Mouse (Mus musculus) left cerebral cortex, adult 18-20 months (tissue): Measurements from ENCODE around the gene Gpr37l1. TPM values are rescaled to one million over a fixed set of nuclear protein-coding genes. Genes with fewer than 3 reads are reported as not detected.
A peak's percentile ranks its signal among the peaks of the same experiment; 100 is the strongest.

Experiments used
- DNase-seq, 2 experiments: peaks; one replicate each; pipeline ENCODE4 v3.0.0; 2021 to 2022; ENCODE audit warnings: low spot score in 2 of 2, mixed read lengths in 1 of 2
- total RNA-seq, 2 experiments: library from RNA; stranded (reverse); gene quantifications; 2 replicates each; pipeline ENCODE4 v1.2.3; 2021

The Gpr37l1 gene
- total RNA-seq, 2 experiments from 2014 or later, result 160 to 178 TPM

- no peak for DNase-seq
Observed at GRCm38 (mm10) chr1:135182975-135183374, 15.5 kb upstream of the Gpr37l1 start.

DNA sequence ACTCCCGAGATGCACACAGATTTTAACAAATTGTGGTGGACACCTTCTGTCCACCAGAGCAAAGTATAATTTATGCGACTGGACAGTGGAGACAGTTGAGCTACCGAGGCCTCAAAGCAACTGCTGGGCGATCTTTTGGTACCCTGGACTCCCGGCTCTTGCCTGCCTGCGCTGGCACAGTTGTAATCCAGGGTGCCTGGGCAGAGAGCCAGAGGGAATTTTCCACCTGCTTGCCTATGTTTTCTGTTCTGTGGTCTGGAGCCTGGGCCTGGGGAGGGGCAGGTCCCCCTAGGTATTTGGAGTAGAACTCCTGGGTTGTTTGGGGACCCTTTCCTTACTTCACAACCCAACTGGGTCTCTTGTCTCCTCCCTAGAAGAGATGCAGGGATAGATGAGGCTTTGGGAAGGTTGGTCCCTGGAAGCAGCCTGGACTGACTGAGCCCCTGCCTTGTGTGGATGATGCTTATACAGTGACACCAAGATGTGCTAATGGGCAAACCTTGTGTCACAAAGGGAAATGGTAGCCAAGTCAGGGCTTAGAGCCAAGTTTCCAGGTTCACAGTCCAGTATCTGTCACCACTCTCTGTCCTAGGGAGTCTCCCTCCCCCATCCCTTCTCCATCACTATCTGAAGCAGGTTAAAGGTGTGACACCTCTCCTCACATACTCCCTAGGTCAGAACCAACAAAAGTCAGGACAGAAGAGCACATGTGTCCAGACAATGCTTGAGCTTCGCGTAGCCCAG, 14.6 kb upstream of the Gpr37l1 start:
- no peak for DNase-seq

DNA sequence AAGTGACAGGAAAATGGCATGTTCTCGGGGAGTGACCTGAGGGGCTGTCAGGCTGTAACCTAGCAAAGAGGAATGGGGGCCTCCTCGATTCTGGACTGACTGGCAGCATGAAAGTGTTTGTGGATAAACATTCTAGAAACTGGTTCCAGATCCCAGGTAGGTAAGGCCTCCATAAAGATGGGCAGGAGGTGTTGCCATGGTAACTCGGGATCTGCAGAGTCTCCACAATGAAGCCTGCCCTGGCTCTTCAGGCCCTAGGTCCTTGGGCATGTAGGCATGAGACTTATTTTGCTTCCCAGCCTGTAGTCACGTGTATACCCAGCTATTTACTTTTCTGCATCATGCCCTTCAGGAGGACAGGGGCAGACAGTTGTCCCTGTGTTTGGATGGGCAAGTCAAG, 13.8 kb upstream of the Gpr37l1 start:
- no peak for DNase-seq

GRCm38 (mm10) chr1:135180830-135181229, 13.3 kb upstream of the Gpr37l1 start:
- no peak for DNase-seq

DNA sequence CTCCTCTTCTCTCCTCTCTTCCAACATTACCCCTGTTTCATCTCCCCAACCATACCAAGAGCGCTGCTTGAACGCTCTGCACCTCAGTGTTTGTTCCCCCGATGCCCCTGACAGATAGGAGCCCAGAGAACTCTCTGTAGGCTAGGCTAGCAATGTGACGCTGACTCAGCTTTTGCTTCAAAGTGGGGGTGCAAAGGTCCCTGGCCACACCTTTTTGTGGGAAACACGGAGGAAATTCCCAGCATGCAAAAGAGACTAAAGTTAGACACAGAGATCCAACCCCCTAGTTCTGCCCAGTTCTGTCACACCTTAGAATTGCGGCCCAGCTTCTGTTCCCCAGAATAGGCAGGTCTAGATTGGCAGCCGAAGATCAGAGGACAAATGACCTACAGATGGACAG, 11.4 kb upstream of the Gpr37l1 start:
- no peak for DNase-seq

GRCm38 (mm10) chr1:135177724-135178123, 10.2 kb upstream of the Gpr37l1 start:
- no peak for DNase-seq

DNA sequence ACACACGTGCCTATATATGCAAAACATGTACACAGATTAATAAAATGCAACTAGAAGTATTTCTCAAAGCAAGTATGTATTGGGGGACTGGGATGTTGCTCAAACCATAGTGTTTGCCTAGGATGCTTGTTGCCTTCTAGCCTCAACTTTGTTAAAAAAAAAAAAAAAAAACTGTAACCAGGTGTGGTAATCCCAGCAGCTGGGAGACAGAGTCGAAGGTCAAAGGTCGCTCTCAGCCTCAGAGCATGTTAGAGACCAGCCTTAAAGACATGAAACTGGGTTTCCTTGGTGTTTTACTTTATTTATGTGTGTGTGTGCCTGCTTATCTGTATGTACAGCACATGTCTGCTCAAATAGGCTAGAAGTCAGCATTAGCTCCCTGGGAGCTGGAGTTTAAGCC, 7.7 kb upstream of the Gpr37l1 start:
- no peak for DNase-seq

- DNase-seq, result no peak
Observed at GRCm38 (mm10) chr1:135173311-135173710, 5.8 kb upstream of the Gpr37l1 start.

DNA sequence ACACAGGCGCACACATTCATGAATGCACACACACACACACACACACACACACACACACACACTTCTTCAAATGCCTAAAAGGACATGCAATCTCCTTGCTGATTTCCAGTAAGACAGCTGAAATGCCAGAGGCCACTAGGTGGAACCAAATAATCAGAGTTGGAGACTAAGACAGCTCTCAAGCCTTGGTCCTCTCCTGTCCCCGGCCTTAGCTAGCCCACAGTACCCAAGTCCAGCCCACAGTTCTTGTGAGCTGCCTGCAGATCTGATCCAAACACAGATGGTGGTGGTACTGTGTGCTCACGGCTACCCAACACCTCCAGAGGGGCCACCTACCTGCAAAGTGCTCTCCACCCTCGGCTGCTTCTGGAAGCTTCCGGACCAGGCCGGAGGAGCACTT, 4.5 kb upstream of the Gpr37l1 start:
- peak; percentile 73 to 74 for DNase-seq

DNA sequence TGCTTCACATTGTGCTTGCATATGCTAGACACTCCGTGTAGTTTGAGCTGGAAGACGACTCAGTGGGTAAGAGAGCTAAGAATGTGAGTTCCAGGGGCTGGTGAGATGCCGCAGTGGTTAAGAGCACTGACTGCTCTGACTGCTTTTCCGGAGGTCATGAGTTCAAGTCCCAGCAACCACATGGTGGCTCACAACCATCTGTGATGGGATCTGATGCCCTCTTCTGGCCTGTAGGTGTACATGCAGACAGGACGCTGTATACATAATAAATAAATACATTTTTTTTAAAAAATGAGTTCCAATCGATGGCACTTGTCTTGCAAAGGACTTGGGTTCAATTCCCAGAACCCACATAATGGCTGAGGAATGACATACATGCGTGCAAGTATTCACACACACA, 3.7 kb upstream of the Gpr37l1 start:
- DNase-seq, result no peak

GRCm38 (mm10) chr1:135170299-135170698, 2.8 kb upstream of the Gpr37l1 start:
- no peak for DNase-seq

- DNase-seq, result no peak
Observed at GRCm38 (mm10) chr1:135169556-135170224, 2.2 kb upstream of the Gpr37l1 start.

GRCm38 (mm10) chr1:135168453-135169200, 1.1 kb upstream of the Gpr37l1 start:
- DNase-seq, result no peak

- no peak for DNase-seq
Observed at GRCm38 (mm10) chr1:135162720-135163119, 4.8 kb downstream of the Gpr37l1 start.

DNA sequence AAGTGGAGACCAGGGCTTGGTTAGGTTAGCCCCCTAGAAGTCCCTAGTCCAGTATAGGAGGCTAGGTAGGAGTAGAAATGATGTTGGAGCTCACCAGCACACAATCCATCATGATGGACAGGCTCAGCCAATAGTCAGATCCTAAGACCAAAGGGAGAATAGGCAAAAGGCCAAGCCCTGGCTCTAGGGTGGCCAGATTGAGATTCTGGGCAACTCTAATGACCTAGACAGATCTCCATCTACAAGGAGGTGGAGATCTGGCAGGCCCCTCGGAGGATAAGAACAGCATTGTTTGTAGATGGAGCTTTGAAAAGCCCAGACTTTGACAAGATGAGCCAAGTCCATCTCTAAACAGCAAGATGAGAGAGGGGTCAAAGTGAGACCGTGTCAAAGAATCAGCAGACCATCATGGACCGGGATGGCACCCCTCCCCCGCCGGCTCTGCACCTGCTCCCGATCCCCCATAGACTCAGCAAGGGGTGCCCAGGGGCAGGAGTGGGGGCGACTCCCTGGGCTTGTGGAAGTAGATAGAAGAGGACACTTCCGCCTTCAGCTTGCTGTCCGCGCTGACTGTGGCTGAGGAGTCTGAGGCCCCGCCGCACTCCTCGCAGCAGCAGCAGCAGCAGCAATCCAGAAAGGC, 7.0 kb downstream of the Gpr37l1 start:
- DNase-seq, result no peak

GRCm38 (mm10) chr1:135159556-135160123, 7.8 kb downstream of the Gpr37l1 start:
- no peak for DNase-seq

DNA sequence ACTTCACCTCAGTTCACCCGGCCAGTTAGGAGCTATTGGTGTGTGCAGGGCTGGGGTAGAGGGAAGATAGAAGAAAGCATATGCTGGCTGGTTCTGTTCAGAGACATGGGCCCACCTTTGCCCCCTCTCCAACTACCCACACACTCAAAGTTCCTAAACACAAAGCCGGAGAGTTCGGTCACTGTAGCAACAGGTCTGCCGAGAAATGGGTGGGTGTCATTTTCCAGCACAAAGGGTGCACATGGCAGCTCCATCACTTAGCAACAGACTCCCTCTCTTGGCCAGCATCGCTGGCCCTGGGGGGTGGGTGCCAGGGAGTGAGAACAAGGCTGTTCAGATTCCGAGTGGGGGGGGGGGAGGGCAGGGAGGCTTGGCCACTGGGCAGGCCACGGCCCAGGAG, 8.4 kb downstream of the Gpr37l1 start:
- DNase-seq, result peak in 1 of 2 experiments; percentile 47

DNA sequence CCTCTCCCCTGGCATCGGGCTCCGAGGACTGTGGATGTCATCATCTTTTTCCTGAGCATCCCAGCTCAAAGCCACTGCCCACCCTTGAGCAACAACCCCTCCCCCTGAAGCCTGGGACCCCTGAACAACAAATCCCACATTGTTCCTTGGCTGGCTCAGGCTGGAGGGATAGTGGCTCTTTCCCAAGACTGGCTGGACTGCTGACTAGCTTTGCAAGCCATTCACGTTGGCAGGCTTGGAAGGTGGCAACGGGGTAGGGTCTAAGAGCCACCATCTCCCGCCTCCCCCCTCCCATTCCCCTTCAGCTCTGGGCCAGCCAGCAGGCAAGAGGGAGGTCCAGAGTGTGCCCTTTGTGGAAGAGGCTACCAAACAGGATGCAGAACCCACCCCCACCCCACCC, 8.8 kb downstream of the Gpr37l1 start:
- no peak for DNase-seq

- DNase-seq, result no peak
Observed at GRCm38 (mm10) chr1:135156300-135156699, 11.2 kb downstream of the Gpr37l1 start.

- peak; percentile 73 to 82 for DNase-seq
Observed at GRCm38 (mm10) chr1:135154411-135154959, 13.0 kb downstream of the Gpr37l1 start.

DNA sequence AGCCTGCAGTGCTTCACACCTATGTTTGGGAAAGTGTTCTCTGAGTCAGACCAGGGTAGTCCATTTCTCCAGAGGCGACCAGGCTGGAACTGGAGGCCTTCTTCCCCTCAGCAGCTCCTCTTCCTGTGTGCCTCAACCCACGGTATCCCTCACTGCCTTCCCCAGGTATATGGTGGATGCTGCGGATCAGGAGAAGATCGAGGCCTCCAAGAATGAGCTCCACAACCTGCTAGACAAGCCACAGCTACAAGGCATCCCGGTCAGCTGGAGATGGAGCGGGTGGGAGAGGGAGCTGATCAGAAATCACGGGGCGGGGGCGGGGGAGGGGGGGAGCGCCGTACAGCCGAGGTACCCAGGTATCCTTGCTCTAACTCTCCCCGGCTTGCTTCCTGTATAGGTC, 13.5 kb downstream of the Gpr37l1 start:
- DNase-seq, result no peak
